Mouse (Mus musculus) heart, embryonic 14.5 days (tissue): ENCODE results near the gene Prkch. TPM values are rescaled to one million over a fixed set of nuclear protein-coding genes. Genes with fewer than 3 reads are reported as not detected.

Source experiments
- ATAC-seq: fragments of 200-750 bp; cut with Nextera tagmentation; 2 replicates; pipeline ENCODE4 v1.8.0; 2017; ENCODE audit warnings: low read depth, moderate TSS enrichment; ENCODE audit not compliant: insufficient number of reproducible peaks, insufficient read depth, low FRiP score
- H3K27ac ChIP-seq, 2 experiments: fragments of 200-500 bp in 1 of 2; fragments of 300-500 bp in 1 of 2; sonication (generic) in 1 of 2; replicated peaks in 1 of 2; 2 replicates each; pipeline ENCODE4 v1.5.1; 2012 to 2014; ENCODE audit warnings: low read depth in 2 of 2, low read length in 2 of 2, control low read depth in 1 of 2, mild to moderate bottlenecking in 1 of 2, mixed read lengths in 1 of 2; ENCODE audit not compliant: control insufficient read depth in 1 of 2, insufficient read depth in 1 of 2
- H3K27me3 ChIP-seq: fragments of 300-500 bp; sonication (generic); 2 replicates; pipeline ENCODE4 v1.6.1; 2014; ENCODE audit warnings: mild to moderate bottlenecking, low read length, control low read depth; ENCODE audit not compliant: control insufficient read depth, insufficient read depth
- H3K36me3 ChIP-seq: fragments of 300-500 bp; sonication (generic); 2 replicates; pipeline ENCODE4 v1.6.1; 2014; ENCODE audit warnings: mild to moderate bottlenecking, control low read depth, low read length, mixed read lengths; ENCODE audit not compliant: control insufficient read depth, insufficient read depth
- H3K4me1 ChIP-seq, 2 experiments: fragments of 200-500 bp in 1 of 2; fragments of 300-500 bp in 1 of 2; sonication (generic) in 1 of 2; 2 replicates each; pipeline ENCODE4 v1.6.1; 2012 to 2014; ENCODE audit warnings: low read length in 2 of 2, control low read depth in 1 of 2, mixed read lengths in 1 of 2; ENCODE audit not compliant: control insufficient read depth in 2 of 2, insufficient read depth in 2 of 2
- H3K4me2 ChIP-seq: fragments of 300-500 bp; sonication (generic); 2 replicates; pipeline ENCODE4 v1.6.1; 2014; ENCODE audit warnings: mild to moderate bottlenecking, low read length
- H3K4me3 ChIP-seq, 2 experiments: fragments of 200-500 bp in 1 of 2; fragments of 300-500 bp in 1 of 2; sonication (generic) in 1 of 2; 2 replicates each; pipeline ENCODE4 v1.5.1; 2012 to 2014; ENCODE audit warnings: low read length in 2 of 2, mild to moderate bottlenecking in 2 of 2, control low read depth in 1 of 2, low read depth in 1 of 2, moderate library complexity in 1 of 2; ENCODE audit not compliant: control insufficient read depth in 1 of 2, insufficient read depth in 1 of 2
- H3K9ac ChIP-seq: fragments of 300-500 bp; sonication (generic); 2 replicates; pipeline ENCODE4 v1.6.1; 2014; ENCODE audit warnings: mild to moderate bottlenecking, low read length
- H3K9me3 ChIP-seq: fragments of 300-500 bp; sonication (generic); 2 replicates; pipeline ENCODE4 v1.6.1; 2016; ENCODE audit warnings: low read length, control low read depth; ENCODE audit not compliant: control insufficient read depth
- WGBS: fragments of 180-500 bp; shearing (Covaris S2); extraction: QIAGEN DNeasy Blood & Tissue Kit; methylation state at CpG from one replicate; pipeline ENCODE4 v1.1.7; 2014; 5-methylcytosine and 5-hydroxymethylcytosine counted together
- polyA plus RNA-seq: library from polyadenylated mRNA; unstranded; fragments of >200 nt; fragmentation: Nextera tagmentation; extraction: Ambion mirVana; gene quantifications from 2 replicates; pipeline ENCODE4 v1.2.1, GENCODE M21; 2014

The Prkch gene
- polyA plus RNA-seq, 1 experiment from 2014 or later: 16.5 TPM

GRCm38 (mm10) chr12:73679400-73679801, 94.8 kb downstream of the Prkch start:
- Histone ChIP-seq H3K27me3 (no peaks in the 10 kb centered on the region), H3K4me1 (peaks cover 17 to 23% of the 10 kb centered on the region in 2 experiments), H3K4me2 (no peak overlapping the region; the same call in 1 of the 2 replicates), H3K4me3 (no peak overlapping the region), H3K9me3 (no peaks in the 10 kb centered on the region), H3K36me3 (no peaks in the 10 kb centered on the region), H3K9ac (no peak overlapping the region), H3K27ac (peak overlapping the region; percentile 32 to 55)
- ATAC-seq: no peak
- WGBS: 8% methylated on average over 7 of the region's 7 CpGs

- Histone ChIP-seq H3K36me3 (no peaks in the 10 kb centered on the region), H3K4me1 (peaks cover 12 to 27% of the 10 kb centered on the region in 2 experiments), H3K27me3 (no peaks in the 10 kb centered on the region), H3K27ac (peak overlapping the region; percentile 23 to 66; a peak in 3 of 4 replicates), H3K9me3 (no peaks in the 10 kb centered on the region), H3K4me3 (no peak overlapping the region), H3K9ac (no peak overlapping the region), H3K4me2 (no peak overlapping the region)
- ATAC-seq: peak; percentile 42; the same call in 1 of the 2 replicates
- 53% methylated on average over 7 of the region's 7 CpGs for WGBS
These were observed 98.3 kb downstream of the Prkch start for GRCm38 (mm10) chr12:73682921-73683346.

GRCm38 (mm10) chr12:73685875-73686274, 101.3 kb downstream of the Prkch start:
- Histone ChIP-seq H3K9me3 (no peaks in the 10 kb centered on the region), H3K36me3 (no peaks in the 10 kb centered on the region), H3K4me1 (peaks cover 6 to 16% of the 10 kb centered on the region in 2 experiments), H3K9ac (no peak overlapping the region), H3K4me2 (no peak overlapping the region), H3K27ac (0 out of 4 replicates have a peak overlapping the region, but pooled peaks of 1 of the 2 experiments have one; percentile 14), H3K27me3 (no peaks in the 10 kb centered on the region), H3K4me3 (no peak overlapping the region)
- no peak for ATAC-seq
- WGBS: 65% methylated on average over 13 of the region's 13 CpGs

- WGBS: 86% methylated on average over 5 of the region's 5 CpGs
- H3K27ac ChIP-seq: peak overlapping the region in 1 of 2 experiments; percentile 46; a peak in 1 of 4 replicates
- no peak overlapping the region for H3K4me2 ChIP-seq
- no peak for ATAC-seq
- H3K27me3 ChIP-seq: no peaks in the 10 kb centered on the region
- H3K4me1 ChIP-seq: peaks cover 6 to 16% of the 10 kb centered on the region in 2 experiments
- H3K9me3 ChIP-seq: no peaks in the 10 kb centered on the region
- H3K36me3 ChIP-seq: no peaks in the 10 kb centered on the region
- H3K4me3 ChIP-seq: no peak overlapping the region
- H3K9ac ChIP-seq: no peak overlapping the region
These were observed 101.9 kb downstream of the Prkch start for GRCm38 (mm10) chr12:73686456-73686855.

GRCm38 (mm10) chr12:73687077-73688035, 102.8 kb downstream of the Prkch start:
- Histone ChIP-seq H3K9ac (no peak overlapping the region), H3K4me3 (no peak overlapping the region), H3K9me3 (no peaks in the 10 kb centered on the region), H3K27ac (peak overlapping the region; percentile 5 to 46; a peak in 2 of 4 replicates), H3K36me3 (no peaks in the 10 kb centered on the region), H3K27me3 (no peaks in the 10 kb centered on the region), H3K4me1 (peaks cover 6 to 16% of the 10 kb centered on the region in 2 experiments), H3K4me2 (no peak overlapping the region)
- 66% methylated on average over 20 of the region's 20 CpGs for WGBS
- peak; percentile 67 for ATAC-seq

- H3K36me3 ChIP-seq: no peaks in the 10 kb centered on the region
- H3K4me2 ChIP-seq: no peak overlapping the region
- H3K27ac ChIP-seq: no peak overlapping the region
- no peak overlapping the region for H3K9ac ChIP-seq
- WGBS: 47% methylated on average over 4 of the region's 4 CpGs
- H3K27me3 ChIP-seq: no peaks in the 10 kb centered on the region
- peaks cover 4 to 8% of the 10 kb centered on the region in 2 experiments for H3K4me1 ChIP-seq
- ATAC-seq: no peak
- H3K4me3 ChIP-seq: no peak overlapping the region
- H3K9me3 ChIP-seq: no peaks in the 10 kb centered on the region
These were observed 107.7 kb downstream of the Prkch start for GRCm38 (mm10) chr12:73692321-73692720.

- Histone ChIP-seq H3K27me3 (no peaks in the 10 kb centered on the region), H3K4me1 (peaks cover 0 to under 1% of the 10 kb centered on the region in 2 experiments; a peak in 1 of 4 replicates), H3K4me2 (no peak overlapping the region), H3K4me3 (no peak overlapping the region), H3K9ac (no peak overlapping the region), H3K27ac (no peak overlapping the region), H3K9me3 (no peaks in the 10 kb centered on the region), H3K36me3 (no peaks in the 10 kb centered on the region)
- no peak for ATAC-seq
- 20% methylated on average over 4 of the region's 4 CpGs for WGBS
These were observed 108.8 kb downstream of the Prkch start for GRCm38 (mm10) chr12:73693347-73693746.
